Mouse (Mus musculus): ENCODE results near the gene Bmp8b. TPM values are rescaled to one million over a fixed set of nuclear protein-coding genes. Genes with fewer than 3 reads are reported as not detected.
A peak's percentile ranks its signal among the peaks of the same experiment; 100 is the strongest.
"Not testable (repeated sequence)": the region's sequence is repeated elsewhere in the genome, so short reads cannot be mapped to it uniquely, and the experiment has no call there.

Bmp8b gene
- total RNA-seq, 2 experiments from 2014 or later, result 0.42 to 0.71 TPM

- no peak for DNase-seq (ENCODE audit: low spot score in 2 of 2)
These were observed 5.8 kb downstream of the Bmp8b start for GRCm38 (mm10) chr4:123110751-123111150.

- DNase-seq (ENCODE audit: low spot score in 2 of 2), result not testable (repeated sequence)
These were observed 6.5 kb downstream of the Bmp8b start for GRCm38 (mm10) chr4:123111275-123111983.

GRCm38 (mm10) chr4:123112216-123112764, 7.3 kb downstream of the Bmp8b start:
- no peak for DNase-seq (ENCODE audit: low spot score in 2 of 2)

- not testable (repeated sequence) for DNase-seq (ENCODE audit: low spot score in 2 of 2)
These were observed 9.7 kb downstream of the Bmp8b start for GRCm38 (mm10) chr4:123114651-123115050.

GRCm38 (mm10) chr4:123116011-123116410, 11.0 kb downstream of the Bmp8b start, which contains the start of gene Oxct2b:
Oxct2b (plus strand) TSS chr4:123116266.
- DNase-seq (ENCODE audit: low spot score in 2 of 2), result no peak

GRCm38 (mm10) chr4:123116640-123117039, 11.7 kb downstream of the Bmp8b start:
- DNase-seq (ENCODE audit: low spot score in 2 of 2), result peak in 1 of 2 experiments; percentile 36

- no peak for DNase-seq (ENCODE audit: low spot score in 2 of 2)
These were observed 16.3 kb downstream of the Bmp8b start for GRCm38 (mm10) chr4:123121286-123121685.

- DNase-seq (ENCODE audit: low spot score in 2 of 2), result no peak
These were observed 21.7 kb downstream of the Bmp8b start for GRCm38 (mm10) chr4:123126626-123127025.

GRCm38 (mm10) chr4:123127051-123127450, 22.1 kb downstream of the Bmp8b start:
- DNase-seq (ENCODE audit: low spot score in 2 of 2), result no peak

- DNase-seq (ENCODE audit: low spot score in 2 of 2), result no peak
These were observed 32.6 kb downstream of the Bmp8b start for GRCm38 (mm10) chr4:123137551-123137950.

- peak; percentile 70 to 79 for DNase-seq (ENCODE audit: low spot score in 2 of 2)
These were observed 34.7 kb downstream of the Bmp8b start, which contains the start of gene Ppie for GRCm38 (mm10) chr4:123139513-123140154. Ppie (minus strand) TSS chr4:123139951.

GRCm38 (mm10) chr4:123147446-123148150, 42.6 kb downstream of the Bmp8b start:
- no peak for DNase-seq (ENCODE audit: low spot score in 2 of 2)

- no peak for DNase-seq (ENCODE audit: low spot score in 2 of 2)
These were observed 47.0 kb downstream of the Bmp8b start for GRCm38 (mm10) chr4:123152003-123152402.

GRCm38 (mm10) chr4:123152976-123153375, 48.0 kb downstream of the Bmp8b start:
- DNase-seq (ENCODE audit: low spot score in 2 of 2), result peak in 1 of 2 experiments; percentile 40

- DNase-seq (ENCODE audit: low spot score in 2 of 2), result peak in 1 of 2 experiments; percentile 48
These were observed 50.0 kb downstream of the Bmp8b start for GRCm38 (mm10) chr4:123155004-123155403.

GRCm38 (mm10) chr4:123155427-123155826, 50.5 kb downstream of the Bmp8b start:
- no peak for DNase-seq (ENCODE audit: low spot score in 2 of 2)

GRCm38 (mm10) chr4:123155840-123156239, 50.9 kb downstream of the Bmp8b start:
- no peak for DNase-seq (ENCODE audit: low spot score in 2 of 2)

GRCm38 (mm10) chr4:123160571-123160970, 55.6 kb downstream of the Bmp8b start:
- no peak for DNase-seq (ENCODE audit: low spot score in 2 of 2)

- DNase-seq (ENCODE audit: low spot score in 2 of 2), result not testable (repeated sequence)
These were observed 56.3 kb downstream of the Bmp8b start for GRCm38 (mm10) chr4:123161251-123161650.

GRCm38 (mm10) chr4:123162305-123162917, 57.4 kb downstream of the Bmp8b start:
- no peak for DNase-seq (ENCODE audit: low spot score in 2 of 2)

GRCm38 (mm10) chr4:123164157-123164556, 59.2 kb downstream of the Bmp8b start:
- DNase-seq (ENCODE audit: low spot score in 2 of 2), result no peak

Data from layer of hippocampus, postnatal 10 days (tissue).